Mouse (Mus musculus) kidney, adult 18-20 months (tissue): ENCODE results near the gene Slc30a3.
"Not testable (repeated sequence)": the region's sequence is repeated elsewhere in the genome, so short reads cannot be mapped to it uniquely, and the experiment has no call there.

Experiments
- DNase-seq: peaks from one replicate; pipeline ENCODE4 v3.0.0; 2021

Gene Slc30a3

DNA sequence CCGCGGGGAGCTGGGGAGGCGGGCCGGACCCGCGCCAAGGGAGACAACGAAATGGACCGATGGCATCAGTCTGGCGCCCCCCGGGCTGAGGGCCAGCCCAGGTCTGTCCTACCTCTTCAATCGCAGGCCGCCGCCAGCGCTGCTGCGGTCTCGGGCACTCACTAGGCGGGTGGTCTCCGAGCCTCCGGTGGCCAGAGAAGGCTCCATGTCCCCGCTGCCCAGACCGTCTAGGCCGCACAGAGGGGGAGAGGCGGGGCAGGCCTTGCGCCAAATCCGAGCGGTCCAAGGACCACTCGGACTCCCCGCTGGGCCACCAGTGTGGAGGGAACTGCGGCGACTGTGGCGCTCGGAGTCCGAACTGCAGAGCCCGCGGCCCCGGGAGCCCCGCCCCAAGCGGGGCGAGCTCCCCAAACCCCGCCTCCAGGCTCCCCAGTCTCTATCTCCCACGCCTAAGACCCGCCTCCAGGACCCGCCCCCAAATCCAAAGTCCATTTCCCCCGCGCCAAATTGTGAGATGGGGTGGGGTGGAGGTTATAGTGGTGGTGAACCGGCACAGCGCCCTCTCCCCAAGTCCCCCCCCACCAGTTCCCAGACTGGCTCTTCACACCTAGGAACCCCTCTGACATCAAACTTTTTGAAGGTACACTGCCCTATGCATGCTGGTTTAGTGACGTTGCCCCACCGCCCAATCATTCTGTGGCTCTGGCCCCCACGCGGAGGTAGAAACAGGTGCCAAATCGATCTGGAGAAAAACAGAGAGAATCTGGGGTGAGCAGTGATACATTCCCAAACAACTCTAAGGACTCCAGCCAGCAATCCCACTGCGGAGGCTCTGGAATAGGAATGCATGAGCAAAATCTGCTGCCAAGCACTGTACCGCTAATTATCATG is 14.6 kb downstream of the Slc30a3 start:
- DNase-seq, result peak; percentile 71

DNA sequence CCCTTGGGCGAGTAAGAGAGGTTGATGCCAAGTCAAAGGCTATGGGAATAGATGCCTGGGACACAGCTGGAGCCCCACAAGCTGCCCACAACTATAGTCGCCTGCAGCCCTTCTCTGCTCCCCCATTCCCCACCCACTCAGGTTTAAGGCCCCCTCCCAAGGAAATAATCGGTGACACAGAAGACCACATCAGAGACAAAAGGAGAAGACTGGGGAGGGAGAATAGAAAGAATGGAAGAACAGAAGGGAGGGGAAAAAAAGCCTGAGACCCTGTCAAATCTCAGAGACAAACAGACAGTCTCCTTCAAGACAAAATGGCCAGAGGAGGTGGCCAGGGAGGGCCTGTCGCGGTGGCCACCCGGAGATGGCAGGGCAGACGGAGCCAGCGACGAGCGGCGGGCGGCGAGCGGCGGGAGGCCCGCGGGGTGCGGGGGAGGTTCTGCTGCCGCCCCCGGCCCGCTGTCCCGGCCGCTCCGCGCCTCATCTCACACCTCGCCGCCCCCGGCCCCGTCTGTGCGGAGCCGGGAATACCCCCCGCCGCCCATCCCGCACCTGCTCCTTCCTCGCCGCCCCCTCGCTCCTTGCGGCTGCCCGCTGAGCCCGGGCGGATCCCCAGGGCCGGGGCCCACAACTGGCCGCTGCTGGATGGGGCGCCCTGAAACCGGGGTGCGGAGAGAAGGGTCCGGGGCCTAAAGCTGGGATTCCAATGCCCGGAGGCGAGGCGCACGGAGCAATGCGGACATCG is 15.6 kb downstream of the Slc30a3 start:
- no peak for DNase-seq

DNA sequence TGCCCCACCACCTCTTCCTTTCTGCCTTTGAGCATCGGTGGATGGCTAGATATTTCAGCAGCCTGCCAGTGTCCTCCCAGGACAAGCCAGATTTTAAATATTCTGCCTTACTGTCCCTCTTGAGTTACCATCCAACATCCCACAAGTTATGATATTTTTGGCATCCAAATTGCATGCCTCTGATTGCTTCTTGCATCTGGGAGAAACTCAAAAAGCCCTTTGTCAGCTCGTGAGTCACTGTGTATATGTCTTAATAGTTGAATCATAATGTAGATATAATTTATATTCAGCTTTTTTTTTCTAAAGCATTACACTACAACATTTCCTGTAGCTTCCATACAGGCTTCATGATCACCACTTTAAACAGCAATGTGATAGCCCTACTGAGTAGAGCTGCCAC is 20.9 kb downstream of the Slc30a3 start:
- DNase-seq, result no peak

DNA sequence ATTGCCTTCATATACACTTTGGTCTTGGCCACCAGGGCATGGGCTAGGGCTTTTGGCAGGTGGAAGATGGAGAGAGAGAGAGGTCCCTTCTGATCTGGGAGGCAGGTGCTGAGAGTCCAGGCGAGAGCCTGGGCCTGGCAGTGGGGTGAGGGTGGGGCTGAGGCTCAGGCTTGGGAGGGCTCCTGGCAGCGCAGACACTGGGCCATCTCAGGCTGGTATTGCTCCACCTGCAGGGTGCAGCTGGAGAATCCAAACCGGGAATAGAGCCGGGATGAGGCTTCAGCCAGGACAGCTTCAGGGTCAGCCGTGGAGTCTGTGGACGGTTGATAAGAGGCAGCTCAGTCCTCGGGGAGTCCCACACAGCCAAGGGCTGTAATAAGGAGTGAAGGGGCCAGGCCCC is 21.4 kb downstream of the Slc30a3 start:
- no peak for DNase-seq

DNA sequence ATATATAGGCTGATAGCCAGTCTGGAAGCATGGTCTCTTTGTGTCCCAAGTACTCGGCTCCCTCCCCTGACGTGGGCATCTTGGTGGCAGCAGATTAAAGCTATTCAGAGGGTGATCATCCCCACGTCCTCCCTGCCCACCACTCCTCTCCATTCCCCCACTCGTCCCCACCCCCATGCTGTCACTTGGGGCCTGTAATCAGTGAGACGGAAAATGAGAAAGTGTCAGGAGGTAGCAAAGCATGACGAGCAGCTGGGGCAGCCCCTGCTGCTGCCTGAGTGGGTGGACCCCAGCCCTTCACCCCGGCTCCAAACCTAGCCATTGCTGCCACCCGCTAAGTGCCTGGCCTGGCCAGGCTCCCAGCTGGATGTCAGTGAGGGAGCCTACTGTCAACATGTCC is 24.1 kb downstream of the Slc30a3 start:
- no peak for DNase-seq

DNA sequence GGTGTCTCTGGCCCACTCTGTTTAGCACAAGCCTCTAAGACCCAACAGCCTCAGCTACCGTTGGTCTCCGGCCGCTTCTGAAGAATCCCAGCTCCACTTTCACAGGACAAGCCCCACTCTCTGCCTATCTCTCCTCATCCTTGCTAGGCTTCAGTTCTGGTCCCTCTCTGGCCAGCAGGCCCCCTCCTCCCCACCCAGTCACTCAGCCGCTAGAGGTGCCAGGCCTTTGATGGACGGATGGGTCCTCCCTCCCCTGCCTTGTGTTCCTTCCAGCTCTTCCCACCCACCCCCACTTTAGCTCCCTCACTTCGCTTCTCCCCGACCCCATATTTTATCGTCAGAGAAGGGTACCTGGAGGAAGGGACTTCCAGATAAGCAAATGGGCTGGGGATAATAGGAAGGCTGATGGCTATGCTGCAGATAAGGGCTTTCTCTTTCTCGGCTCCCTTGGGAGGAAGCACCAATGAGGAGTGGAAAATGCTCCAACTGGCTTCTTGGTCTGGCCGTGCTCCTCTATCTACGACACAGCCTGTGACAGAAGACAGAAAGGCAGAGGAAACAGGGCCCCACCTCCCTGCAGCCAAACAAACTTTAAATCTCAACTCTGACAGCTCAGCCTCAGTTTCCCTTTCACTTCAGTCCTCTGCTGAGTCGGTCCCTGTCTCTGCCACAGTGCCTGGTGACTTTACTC is 25.0 kb downstream of the Slc30a3 start:
- DNase-seq, result peak; percentile 19

DNA sequence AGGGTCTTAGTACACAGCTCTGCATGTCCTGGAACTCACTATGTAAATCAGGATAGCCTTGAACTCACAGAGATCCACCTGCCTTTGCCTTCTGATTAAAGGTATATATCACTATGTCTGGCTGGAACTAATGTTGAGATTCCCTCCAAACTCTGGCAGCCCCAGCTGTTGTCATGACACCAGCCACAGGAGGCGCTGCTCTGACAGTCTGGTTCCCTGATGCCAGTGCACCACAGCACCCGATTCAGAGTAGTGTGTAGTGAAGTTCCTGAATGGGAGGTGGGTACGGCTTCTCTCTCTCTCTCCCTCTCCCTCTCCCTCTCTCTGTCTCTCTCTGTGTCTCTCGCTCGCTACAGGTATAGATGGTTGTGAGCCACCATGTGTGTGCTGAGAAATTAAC is 25.7 kb downstream of the Slc30a3 start:
- DNase-seq, result peak; percentile 68

DNA sequence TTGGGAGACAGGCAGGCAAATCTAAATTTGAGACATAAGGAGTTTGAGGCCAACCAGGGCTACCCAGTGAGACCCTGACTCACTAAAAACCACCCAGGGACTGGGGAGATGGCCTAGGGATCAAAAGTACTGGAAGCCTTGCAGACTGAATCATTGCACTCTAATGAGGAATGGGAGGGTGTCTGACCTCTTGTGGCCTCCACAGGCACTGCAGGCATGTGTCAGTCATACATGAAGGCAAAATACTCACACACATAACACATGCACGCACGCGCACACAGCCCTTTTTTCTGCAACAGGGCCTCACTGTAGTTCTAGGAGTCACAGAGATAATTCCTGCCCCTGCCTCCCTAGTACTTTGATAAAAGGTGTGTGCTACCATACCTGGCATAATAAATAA is 26.7 kb downstream of the Slc30a3 start:
- peak; percentile 43 for DNase-seq

DNA sequence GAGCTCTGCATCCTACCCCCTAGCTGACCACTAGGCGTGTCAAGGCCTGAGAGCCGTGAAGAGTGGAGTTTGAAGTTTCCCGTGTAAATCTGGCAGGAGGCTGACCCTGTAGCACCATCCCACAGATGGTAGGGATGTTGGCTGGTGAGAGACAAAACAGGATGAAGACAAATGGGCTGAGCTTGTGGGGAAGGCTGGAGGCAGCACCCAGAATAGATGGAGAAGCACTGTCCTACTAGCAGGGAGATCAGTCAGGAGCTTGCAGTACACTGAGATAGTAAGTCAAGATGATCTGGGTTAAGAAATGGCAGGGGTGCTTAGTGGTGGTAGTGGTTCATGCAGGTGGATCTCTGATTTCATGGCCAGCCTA is 27.3 kb downstream of the Slc30a3 start:
- no peak for DNase-seq

DNA sequence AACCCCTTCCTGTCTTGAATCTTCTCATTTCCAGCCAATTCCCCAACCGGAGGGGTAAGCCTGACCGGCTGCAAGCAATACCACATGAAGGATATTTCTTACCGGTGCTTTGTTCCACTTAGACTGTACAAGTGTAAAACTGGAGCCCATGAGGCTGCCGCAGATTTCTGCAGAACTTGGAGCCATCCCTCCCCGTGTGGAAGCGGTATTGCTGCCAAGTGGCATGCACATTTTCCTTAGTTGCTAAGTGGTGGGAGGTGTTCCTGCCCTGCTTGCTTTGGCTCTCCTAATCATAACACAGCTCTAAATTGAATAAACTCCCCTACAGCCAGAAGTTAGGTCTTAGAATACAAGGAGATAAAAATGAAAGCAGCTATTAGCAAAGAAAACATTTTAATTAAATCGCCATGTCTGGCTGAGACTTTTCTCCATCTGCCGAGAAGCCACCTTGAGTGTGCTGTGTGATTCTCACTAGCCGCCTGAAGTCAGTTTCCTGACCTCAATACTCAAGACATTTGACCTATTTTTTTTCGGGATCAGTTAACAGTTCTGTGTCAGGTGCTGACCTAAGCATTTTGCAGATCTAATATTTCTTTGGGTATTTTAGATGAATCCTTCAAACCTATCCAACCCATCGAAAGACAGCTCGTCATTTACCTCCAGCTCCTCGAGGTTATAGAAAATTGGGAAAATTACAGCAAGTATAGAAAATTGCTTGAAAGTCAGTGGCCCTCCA is 27.8 kb downstream of the Slc30a3 start:
- DNase-seq, result no peak

DNA sequence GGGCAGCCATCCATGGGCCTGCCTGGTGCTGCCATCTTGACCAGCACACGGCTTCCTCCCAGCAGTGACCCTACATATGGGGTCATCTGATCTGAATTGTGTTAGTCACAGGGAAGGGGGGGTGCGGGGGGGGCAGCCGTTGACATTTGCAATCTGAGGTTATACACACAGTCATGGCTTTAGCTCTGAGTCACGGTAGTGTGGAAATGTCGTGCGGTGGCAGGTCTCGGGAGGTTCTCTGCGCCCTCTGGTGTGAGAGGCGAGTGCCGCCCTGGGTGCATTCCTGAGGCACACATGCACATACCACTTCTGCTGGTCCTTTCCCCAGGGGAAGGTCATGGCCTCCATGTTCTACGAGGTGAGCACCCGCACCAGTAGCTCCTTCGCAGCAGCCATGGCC is 31.7 kb downstream of the Slc30a3 start:
- DNase-seq, result no peak

DNA sequence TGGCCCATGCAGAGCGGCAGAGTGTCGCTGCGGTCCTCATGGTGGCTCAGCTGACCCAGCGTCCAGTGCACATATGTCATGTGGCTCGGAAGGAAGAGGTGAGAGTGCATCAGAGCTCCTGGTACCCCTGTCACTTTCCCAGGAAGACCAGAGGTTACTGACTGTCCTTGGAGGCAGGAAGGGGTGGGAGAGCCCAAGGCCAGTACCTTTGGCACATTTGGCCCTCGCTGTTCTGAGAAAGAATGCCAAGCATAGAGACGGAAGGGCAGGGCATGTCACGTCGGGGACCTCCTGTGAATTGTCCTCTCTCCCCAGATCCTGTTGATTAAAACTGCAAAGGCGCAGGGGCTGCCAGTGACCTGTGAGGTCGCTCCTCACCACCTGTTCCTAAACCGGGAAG is 34.9 kb downstream of the Slc30a3 start:
- no peak for DNase-seq

DNA sequence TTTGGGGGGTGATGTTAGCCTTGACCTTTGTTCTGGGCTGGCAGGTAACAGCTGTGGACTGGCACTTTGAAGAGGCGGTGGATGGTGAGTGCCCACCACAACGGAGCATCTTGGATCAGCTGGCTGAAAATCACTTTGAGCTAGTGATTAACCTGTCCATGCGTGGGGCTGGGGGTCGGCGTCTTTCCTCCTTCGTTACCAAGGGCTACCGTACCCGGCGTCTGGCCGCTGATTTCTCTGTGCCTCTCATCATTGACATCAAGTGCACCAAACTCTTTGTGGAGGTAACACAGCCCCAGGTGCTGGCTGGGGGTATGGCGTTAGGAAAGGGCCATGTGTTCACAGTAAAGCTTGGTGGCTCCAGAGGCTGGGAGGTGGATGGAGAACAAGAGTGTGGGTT is 36.2 kb downstream of the Slc30a3 start:
- no peak for DNase-seq

DNA sequence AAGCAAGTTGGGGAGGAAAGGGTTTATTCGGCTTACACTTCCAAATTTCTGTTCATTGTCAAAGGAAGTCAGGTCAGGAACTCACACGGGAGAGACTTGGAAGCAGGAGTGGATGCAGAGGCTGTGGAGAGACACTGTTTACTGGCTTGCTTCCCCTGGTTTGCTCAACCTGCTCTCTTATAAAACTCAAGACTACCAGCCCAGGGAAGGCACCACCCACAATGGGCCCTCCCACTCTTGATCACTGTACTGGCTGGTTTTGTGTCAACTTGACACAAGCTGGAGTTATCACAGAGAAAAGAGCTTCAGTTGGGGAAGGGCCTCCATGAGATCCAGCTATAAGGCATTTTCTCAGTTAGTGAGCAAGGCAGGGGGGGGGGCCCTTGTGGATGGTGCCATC is 37.0 kb downstream of the Slc30a3 start:
- no peak for DNase-seq

DNA sequence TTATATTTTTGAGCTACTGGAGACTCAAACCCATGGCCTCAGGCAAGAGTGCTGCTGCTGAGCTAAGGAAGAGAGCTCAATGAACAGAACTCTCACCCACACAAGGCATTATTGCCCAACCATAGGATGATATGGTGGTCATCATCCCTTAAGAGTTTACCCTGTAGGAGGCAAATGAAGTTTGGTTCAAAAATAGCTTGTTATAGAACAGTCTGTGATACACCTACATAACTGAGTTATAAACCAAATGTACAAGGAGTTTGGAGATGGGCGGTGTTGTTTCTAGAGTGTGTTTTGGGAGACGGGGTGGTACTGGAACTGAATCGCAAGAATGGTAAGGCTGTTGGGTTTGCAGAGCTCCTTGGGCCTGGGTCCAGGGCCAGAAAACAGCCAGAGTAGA is 38.2 kb downstream of the Slc30a3 start:
- no peak for DNase-seq

DNA sequence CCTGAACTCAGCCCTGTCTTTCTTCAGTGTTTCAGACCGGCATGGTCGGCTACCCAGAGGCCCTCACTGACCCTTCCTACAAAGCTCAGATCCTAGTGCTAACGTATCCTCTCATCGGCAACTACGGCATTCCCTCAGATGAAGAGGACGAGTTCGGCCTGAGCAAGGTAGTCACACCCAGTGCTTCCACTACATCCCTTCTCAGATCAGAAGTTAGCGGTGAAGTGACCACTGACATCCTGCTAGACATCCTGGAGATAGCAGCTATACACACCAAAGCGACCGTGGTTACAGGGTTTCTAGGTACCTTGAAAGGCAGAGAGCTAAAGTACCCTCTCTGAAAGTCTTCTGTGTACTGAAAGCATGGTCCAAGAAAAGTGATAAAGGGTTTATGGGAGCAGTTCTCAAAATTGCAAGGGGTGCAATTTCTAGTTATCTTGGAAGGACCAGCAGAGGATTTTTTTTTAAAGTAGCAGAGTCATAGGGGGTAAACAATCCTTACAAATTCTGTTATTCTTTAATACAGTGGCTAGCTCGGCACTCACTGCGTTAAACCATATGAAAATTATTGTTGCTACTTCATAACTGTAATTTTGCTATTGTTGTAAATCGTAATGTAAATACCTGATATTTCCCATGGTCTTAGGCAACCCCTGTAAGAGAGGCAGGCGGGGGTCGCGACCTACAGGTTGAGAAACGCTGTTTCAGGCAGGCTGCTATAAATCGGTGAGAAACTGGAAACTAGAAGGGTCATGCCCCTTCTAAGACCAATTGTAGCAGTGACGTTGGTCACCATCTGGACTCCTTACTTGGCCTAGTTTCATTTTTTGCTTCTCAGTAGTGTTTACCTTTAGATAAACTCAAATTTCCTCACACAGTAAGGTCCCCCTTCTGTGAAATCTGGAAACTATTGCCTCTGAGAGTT is 52.6 kb downstream of the Slc30a3 start:
- no peak for DNase-seq

DNA sequence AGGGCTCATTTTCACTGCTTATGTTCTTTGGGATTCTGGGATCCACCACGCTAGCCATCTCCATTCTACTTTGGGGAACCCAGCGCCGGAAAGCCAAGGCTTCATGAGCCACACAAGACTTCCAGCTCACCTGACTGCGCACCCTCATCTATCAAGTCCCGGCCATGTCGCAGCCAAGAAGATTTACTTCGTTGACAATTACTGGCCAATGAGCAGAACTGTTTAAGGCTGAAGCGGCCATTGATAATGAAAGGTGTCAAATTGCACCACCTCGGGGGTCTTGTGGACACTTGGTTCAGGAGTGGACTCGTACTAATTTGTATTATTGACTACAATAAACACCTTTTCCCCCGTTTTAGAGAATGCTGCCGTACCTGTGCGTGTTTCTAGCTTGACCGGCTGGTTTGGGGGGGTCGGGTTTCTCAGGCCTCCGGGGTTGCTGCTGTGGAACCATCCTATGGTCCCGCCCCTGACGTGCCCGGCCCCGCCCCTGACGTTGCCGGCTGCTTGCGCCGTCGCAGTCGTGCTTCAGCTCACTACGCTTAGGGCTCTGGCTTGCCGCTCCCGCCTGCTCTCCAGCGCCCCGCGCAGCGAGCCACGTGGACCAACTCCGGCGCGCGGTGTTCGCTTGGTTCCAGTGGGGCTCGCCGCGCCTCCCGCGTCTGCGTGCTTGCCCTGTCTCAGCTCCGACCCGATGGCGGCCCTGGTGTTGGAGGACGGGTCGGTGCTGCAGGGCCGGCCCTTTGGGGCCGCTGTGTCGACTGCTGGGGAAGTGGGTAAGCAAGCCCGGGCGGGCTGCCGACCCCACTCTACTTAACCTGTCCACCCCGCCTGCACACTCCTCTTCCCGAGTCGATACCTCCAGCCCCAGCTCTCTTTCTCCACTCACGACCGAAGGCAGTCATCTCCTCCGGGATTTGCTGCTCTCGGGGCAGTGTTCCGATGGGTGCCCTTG is 53.5 kb downstream of the Slc30a3 start, which contains the start of gene Cad:
Gene Cad (plus strand): TSS at position 520 of the 955 bp plus-strand sequence.
- DNase-seq, result peak; percentile 97

DNA sequence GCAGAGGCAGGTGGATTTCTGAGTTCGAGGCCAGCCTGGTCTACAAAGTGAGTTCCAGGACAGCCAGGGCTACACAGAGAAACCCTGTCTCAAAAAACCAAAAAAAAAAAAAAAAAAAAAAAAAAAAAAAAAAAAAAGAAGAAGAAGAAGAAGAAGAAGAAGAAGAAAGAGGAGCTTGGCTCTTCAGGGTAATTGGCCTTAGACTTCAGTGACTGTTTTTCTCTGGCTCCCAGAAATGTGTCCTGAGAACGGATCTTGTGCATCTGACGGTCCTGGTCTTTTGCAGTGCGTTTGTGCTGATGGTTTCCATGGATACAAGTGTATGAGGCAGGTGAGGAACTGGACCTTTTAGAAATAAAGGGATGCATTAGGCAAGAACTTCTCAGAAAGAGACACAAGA is 54.3 kb downstream of the Slc30a3 start:
- DNase-seq, result not testable (repeated sequence)

DNA sequence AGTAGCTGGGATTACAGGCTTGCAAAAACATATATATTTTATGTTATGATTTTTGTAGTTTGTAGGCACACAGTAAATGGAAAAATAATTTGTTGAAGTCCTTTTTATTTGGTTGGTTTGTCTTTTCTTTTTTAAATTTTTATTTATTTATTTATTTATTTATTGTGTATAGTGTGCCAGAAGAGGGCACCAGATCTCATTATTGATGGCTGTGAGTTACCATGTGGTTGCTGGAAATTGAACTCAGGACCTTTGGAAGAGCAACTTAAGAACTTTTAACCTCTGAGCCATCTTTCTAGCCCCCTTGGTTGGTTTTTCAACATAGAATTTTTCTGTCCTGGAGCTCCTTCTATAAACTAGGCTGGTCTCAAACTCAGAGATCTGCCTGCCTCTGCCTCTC is 57.6 kb downstream of the Slc30a3 start:
- DNase-seq, result no peak
